Mouse (Mus musculus): ENCODE results near the gene Gng7.
A peak's percentile ranks its signal among the peaks of the same experiment; 100 is the strongest.

Gng7 gene

DNA sequence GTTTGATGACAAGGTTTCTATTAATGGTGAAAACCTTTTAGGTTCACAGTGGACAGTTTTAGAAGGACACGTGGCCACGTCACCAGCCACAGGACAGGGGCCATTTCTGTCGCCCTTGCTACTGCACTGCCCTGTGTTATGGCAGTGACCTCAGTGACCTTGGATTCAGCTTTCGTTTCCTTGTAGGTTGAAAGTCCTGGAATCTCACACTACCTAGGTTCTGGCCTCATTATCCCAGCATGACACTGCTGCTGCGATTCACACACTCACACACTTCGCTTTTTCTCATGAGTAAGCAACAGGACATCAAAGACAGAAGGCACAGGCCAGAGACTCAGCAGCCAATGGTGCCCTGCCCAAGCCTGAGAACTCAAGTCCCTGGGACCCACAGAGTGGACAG lies 57.8 kb downstream of the Gng7 start:
- no peaks in the 10 kb centered on the region for H3K36me3 ChIP-seq (ENCODE audit: control insufficient read depth, insufficient read depth, low read length, poor library complexity, severe bottlenecking)
- no peak for DNase-seq (ENCODE audit: low read depth, low spot score)
- H3K27me3 ChIP-seq (ENCODE audit: control insufficient read depth, insufficient read depth, low read length, poor library complexity, severe bottlenecking), result no peaks in the 10 kb centered on the region

DNA sequence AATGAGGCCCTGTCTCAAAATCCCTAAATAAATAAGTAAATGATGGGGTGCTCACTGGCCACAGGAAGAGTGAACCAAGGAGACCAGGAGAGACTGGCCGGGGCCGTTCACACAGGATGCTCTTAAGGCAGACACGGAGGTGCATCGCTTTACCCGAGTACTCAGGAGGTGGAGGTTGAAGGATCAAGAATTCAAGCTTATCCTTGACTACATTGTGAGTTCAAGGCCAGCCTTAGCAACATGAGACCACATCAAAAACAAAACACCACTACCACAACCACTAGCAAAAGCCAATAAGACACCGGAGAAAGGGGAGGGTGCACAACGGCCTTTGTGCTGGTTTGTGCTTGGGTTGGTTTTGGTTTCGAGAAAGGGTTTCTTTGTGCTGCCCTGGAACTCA lies 58.4 kb downstream of the Gng7 start:
- no peaks in the 10 kb centered on the region for H3K27me3 ChIP-seq (ENCODE audit: control insufficient read depth, insufficient read depth, low read length, poor library complexity, severe bottlenecking)
- no peak for DNase-seq (ENCODE audit: low read depth, low spot score)
- H3K36me3 ChIP-seq (ENCODE audit: control insufficient read depth, insufficient read depth, low read length, poor library complexity, severe bottlenecking), result no peaks in the 10 kb centered on the region

DNA sequence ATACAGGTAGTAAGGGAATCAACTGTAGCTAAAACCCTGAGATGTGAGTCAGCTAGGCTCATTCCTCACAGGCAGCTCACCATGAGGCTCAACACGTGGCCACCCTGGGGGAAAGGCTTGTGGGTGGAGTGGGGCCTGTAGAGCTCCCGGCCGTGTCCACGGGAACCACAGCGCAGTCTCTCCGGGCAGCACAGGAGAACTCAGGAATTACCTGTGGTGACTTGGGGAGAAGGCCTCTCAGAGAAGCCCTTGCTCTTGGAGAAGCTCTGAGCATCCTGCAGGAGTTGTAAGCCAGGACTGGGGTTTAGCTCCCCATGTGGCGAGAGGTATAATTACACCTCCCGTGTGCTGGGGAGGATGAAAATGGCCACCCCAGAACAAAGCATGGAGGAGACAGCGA lies 59.2 kb downstream of the Gng7 start:
- Histone ChIP-seq H3K27me3 (ENCODE audit: control insufficient read depth, insufficient read depth, low read length, poor library complexity, severe bottlenecking) (no peaks in the 10 kb centered on the region), H3K36me3 (ENCODE audit: control insufficient read depth, insufficient read depth, low read length, poor library complexity, severe bottlenecking) (no peaks in the 10 kb centered on the region)
- peak; percentile 82 for DNase-seq (ENCODE audit: low read depth, low spot score)

DNA sequence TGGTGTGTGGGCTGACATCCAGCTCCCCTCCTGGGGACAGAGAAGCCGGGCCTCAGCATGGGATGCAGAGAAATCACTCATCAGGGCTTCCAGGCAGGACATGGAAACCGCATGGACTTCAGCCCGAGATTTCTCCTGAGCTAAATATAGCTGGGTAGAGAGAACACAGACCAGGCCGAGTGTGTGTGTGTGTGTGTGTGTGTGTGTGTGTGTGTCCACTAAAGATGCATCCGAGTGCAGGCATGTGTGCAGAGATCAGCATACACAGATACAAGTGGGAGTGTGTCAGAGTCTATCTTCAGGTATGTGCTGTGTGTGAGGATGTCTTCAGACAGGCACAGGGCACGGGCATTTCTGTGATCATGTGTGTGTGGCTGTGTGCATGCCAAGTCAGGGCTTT lies 59.9 kb downstream of the Gng7 start:
- no peaks in the 10 kb centered on the region for H3K36me3 ChIP-seq (ENCODE audit: control insufficient read depth, insufficient read depth, low read length, poor library complexity, severe bottlenecking)
- no peak for DNase-seq (ENCODE audit: low read depth, low spot score)

DNA sequence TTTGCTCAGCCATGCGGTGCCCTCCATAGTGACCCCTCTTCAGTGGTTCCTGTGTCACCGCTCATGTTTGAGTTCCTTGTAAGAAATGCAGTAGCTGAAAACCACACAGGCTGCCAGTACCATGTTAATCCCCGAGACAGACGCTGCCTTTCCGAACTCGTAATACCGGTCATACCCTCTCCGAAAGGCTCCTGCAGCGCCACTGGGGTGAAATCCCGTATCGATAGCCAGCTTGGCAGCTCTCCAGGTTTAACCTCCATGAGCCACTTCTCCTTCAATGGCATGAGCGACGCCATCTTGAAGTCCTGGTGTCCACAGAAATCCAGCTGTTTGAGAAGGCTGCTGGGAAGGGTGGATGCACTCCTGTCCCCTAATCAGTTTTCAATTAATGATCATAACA lies 60.3 kb downstream of the Gng7 start:
- H3K27me3 ChIP-seq (ENCODE audit: control insufficient read depth, insufficient read depth, low read length, poor library complexity, severe bottlenecking), result no peaks in the 10 kb centered on the region
- no peak for DNase-seq (ENCODE audit: low read depth, low spot score)
- H3K36me3 ChIP-seq (ENCODE audit: control insufficient read depth, insufficient read depth, low read length, poor library complexity, severe bottlenecking), result no peaks in the 10 kb centered on the region

More for the DNA sequence above, 59.9 kb downstream of the Gng7 start:
- H3K27me3 ChIP-seq (ENCODE audit: control insufficient read depth, insufficient read depth, low read length, poor library complexity, severe bottlenecking), result no peaks in the 10 kb centered on the region

DNA sequence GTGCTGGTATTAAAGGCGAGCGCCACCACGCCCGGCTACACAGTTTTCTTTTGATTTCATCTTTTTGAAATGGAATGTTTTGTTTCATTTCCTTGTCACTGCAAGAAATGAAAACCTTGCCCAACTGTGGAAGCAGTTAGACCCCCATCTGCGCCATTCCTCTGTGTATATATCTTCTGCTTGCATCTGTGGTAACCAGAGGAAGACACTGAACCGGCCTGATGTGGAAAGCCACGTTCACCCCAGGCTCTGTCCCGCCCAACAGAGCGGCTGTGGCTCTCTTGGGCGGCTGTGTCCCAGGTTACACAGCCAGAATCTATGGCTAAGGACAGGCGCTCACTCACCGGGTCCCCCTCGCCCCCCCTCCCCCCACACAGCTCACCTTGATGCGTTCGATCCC lies 62.3 kb downstream of the Gng7 start:
- no peaks in the 10 kb centered on the region for H3K27me3 ChIP-seq (ENCODE audit: control insufficient read depth, insufficient read depth, low read length, poor library complexity, severe bottlenecking)
- DNase-seq (ENCODE audit: low read depth, low spot score), result no peak
- H3K36me3 ChIP-seq (ENCODE audit: control insufficient read depth, insufficient read depth, low read length, poor library complexity, severe bottlenecking), result no peaks in the 10 kb centered on the region

DNA sequence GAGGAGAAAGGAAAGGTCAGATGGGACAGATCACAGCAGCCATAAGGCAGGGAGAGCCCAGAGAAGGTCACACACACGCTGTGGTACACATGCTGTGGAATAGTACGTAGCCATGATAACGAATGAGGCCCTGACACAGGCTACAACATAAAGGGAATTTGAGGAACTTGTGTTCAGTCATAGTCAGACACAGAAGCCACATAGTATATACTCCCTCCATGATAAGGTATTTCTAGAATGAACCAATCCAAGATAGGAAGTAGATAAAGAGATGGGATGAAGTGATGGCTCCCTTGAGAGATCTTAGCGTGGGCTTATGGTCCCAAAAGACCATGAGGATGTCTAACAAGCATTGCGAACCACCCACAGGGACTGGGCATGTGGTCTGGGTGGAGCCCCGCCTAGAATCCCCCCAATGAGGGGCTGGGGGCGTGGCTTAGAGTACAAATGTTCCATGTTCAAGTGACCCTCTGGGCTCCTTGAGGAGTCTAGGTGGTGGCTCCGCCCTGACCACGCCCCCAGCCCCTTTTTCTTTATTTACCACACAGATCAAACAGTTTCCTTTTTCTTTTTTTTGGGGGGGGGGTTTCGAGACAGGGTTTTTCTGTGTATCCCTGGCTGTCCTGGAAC lies 62.9 kb downstream of the Gng7 start:
- H3K27me3 ChIP-seq (ENCODE audit: control insufficient read depth, insufficient read depth, low read length, poor library complexity, severe bottlenecking), result no peaks in the 10 kb centered on the region
- DNase-seq (ENCODE audit: low read depth, low spot score), result no peak
- H3K36me3 ChIP-seq (ENCODE audit: control insufficient read depth, insufficient read depth, low read length, poor library complexity, severe bottlenecking), result no peaks in the 10 kb centered on the region

DNA sequence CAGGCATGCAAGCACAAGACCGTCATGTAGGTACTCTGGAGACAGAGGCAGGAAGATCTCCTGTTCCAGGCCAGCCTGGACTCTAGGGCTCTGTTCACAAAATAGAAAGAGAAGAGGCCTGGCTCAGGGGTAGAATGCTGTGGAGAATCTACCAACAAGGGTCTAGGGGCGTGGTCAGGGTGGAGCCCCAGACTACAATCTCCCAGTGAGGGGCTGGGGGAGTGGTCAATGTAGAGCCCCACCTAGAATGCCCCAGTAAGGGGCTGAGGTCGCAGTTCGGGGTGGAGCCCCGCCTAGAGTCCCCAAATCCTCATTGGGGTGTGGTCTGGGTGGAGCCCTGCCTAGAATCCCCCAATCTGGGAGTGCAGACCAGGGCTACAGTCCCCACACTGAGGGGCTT lies 64.4 kb downstream of the Gng7 start:
- no peaks in the 10 kb centered on the region for H3K36me3 ChIP-seq (ENCODE audit: control insufficient read depth, insufficient read depth, low read length, poor library complexity, severe bottlenecking)

DNA sequence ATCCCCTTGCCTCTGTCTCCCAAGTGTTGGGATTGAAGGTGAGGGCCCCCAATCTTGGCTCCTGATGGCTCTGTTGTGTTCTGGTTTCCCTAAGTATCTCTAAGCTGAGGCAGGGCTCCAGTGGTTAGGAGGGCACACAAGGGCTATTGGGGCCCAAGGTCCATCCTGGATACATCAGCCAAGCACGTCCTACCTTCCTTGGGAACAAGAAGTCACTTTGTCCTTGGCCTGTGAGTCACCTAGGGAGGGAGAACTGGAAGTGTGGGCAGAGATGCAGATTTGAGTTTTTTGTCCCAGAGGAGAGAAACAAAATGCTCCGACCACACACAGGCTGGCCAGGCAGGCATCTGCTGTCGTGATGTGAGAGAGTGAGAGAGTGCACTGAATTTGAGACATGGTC lies 65.7 kb downstream of the Gng7 start:
- no peak for DNase-seq (ENCODE audit: low read depth, low spot score)
- H3K36me3 ChIP-seq (ENCODE audit: control insufficient read depth, insufficient read depth, low read length, poor library complexity, severe bottlenecking), result no peaks in the 10 kb centered on the region
- no peaks in the 10 kb centered on the region for H3K27me3 ChIP-seq (ENCODE audit: control insufficient read depth, insufficient read depth, low read length, poor library complexity, severe bottlenecking)

More for the DNA sequence above, 64.4 kb downstream of the Gng7 start:
- H3K27me3 ChIP-seq (ENCODE audit: control insufficient read depth, insufficient read depth, low read length, poor library complexity, severe bottlenecking), result no peaks in the 10 kb centered on the region
- no peak for DNase-seq (ENCODE audit: low read depth, low spot score)

DNA sequence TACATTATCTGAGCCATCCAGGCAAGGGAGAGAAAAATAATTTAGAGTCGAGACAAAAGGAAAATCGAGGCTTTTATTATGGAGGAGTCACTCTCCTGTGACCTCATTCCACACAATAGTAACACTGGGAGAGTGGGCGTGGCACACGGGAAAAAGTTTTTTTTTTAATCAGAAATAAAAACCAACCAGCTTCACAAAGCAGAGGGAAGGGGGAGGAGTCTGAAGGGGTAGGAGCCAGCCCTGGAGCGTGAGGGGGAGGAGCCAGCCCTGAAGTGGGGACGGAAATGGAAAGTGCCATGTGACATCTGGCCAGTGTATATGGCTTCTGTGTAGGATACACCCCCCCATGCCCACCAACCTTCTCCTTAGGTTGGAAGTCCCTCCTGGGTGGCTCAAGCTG lies 66.2 kb downstream of the Gng7 start:
- Histone ChIP-seq H3K27me3 (ENCODE audit: control insufficient read depth, insufficient read depth, low read length, poor library complexity, severe bottlenecking) (no peaks in the 10 kb centered on the region), H3K36me3 (ENCODE audit: control insufficient read depth, insufficient read depth, low read length, poor library complexity, severe bottlenecking) (no peaks in the 10 kb centered on the region)
- DNase-seq (ENCODE audit: low read depth, low spot score), result no peak

DNA sequence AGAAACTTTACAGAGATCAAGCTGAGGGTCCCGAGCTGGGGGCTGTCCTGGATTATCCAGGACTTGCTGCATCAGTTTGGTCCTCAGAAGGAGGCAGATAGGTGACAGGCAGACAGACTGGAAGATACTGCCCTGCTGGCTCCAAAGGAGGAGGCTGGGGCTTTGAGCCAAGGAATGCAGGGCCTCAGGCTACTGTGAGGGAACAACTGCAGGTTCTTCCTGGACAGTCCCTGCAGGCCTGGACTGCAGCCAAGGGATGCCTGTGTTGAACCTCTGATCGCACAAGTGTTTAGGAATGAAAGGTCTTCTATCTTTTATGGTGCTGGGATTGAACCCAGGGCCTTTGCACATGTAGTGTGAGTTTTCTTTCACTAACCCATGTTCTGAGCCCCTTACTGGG lies 66.9 kb downstream of the Gng7 start:
- DNase-seq (ENCODE audit: low read depth, low spot score), result no peak
- no peaks in the 10 kb centered on the region for H3K27me3 ChIP-seq (ENCODE audit: control insufficient read depth, insufficient read depth, low read length, poor library complexity, severe bottlenecking)
- H3K36me3 ChIP-seq (ENCODE audit: control insufficient read depth, insufficient read depth, low read length, poor library complexity, severe bottlenecking), result no peaks in the 10 kb centered on the region

DNA sequence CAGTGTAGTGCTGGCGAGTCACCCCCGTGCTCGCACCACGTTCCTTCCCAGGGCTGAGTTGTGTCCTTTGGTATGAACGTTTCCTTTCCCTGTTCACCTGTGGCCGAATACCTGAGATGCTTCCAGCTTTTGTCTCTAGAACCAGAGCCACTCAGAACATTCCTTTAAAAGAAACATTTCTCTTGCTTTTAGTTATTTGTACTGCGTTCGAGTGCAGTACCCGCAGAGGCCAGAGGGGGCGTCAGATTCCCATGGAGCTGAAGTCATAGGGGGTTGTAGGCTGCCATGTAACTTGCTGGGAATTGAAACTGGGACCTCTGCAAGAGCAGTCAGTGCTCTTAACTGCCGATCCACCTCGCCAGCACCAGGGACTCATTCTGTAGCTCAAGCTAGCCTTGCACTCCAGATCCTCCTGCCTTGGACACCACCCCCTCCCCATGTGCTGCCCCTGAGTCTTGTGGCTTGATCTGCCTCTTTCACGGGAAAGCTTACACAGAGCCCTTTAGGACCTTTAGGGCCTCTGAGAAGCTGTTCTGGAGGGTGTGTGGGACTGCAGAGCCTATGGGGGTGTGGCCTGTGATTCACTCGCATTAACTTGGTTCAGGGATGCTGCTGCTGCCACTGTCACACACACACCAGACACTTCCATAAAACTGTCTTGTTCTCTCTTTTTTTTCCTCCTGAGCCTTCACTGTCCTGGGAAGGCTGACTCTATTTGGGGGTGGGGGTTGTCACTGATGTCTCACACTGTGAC lies 67.9 kb downstream of the Gng7 start:
- Histone ChIP-seq H3K27me3 (ENCODE audit: control insufficient read depth, insufficient read depth, low read length, poor library complexity, severe bottlenecking) (no peaks in the 10 kb centered on the region), H3K36me3 (ENCODE audit: control insufficient read depth, insufficient read depth, low read length, poor library complexity, severe bottlenecking) (no peaks in the 10 kb centered on the region)
- no peak for DNase-seq (ENCODE audit: low read depth, low spot score)

DNA sequence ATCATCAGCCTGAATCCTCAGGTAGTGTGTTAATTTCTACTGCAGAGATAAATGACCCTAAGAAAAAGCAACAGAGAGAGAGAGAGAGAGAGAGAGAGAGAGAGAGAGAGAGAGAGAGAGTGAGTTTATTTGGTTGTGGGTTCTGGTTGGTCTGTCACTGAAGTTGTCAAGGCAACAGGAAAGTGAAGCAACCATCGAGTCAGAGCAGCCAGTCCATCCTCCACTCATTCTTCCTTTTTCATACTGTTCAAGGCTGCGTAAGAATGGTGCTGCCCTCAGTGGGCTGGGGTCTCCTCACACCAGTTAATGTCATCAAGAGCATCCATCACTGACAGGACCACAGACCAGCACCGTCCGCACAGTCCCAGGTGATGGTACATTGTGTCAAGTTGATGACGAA lies 70.5 kb downstream of the Gng7 start:
- DNase-seq (ENCODE audit: low read depth, low spot score), result peak; percentile 52
- Histone ChIP-seq H3K36me3 (ENCODE audit: control insufficient read depth, insufficient read depth, low read length, poor library complexity, severe bottlenecking) (no peaks in the 10 kb centered on the region), H3K27me3 (ENCODE audit: control insufficient read depth, insufficient read depth, low read length, poor library complexity, severe bottlenecking) (no peaks in the 10 kb centered on the region)

DNA sequence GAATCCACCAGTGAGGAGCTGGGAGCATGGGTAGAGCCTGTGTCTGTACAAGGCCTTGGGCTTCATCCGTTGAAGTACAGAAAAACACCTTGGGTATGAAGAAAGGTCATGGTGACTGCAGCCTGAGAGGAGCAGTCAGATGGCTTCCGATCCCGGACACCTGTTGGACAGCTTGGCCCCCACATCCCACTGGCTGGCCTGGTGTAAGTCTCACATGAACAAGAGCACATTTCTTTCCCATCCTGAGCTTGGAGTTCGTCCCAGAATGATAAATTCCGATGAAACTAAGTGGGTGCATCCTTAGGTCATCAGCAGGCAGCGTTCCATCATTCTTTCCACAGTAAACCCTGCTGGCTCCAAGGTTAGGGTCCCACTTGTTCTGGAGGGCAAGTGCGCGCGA lies 71.0 kb downstream of the Gng7 start:
- Histone ChIP-seq H3K27me3 (ENCODE audit: control insufficient read depth, insufficient read depth, low read length, poor library complexity, severe bottlenecking) (no peaks in the 10 kb centered on the region), H3K36me3 (ENCODE audit: control insufficient read depth, insufficient read depth, low read length, poor library complexity, severe bottlenecking) (no peaks in the 10 kb centered on the region)
- no peak for DNase-seq (ENCODE audit: low read depth, low spot score)

DNA sequence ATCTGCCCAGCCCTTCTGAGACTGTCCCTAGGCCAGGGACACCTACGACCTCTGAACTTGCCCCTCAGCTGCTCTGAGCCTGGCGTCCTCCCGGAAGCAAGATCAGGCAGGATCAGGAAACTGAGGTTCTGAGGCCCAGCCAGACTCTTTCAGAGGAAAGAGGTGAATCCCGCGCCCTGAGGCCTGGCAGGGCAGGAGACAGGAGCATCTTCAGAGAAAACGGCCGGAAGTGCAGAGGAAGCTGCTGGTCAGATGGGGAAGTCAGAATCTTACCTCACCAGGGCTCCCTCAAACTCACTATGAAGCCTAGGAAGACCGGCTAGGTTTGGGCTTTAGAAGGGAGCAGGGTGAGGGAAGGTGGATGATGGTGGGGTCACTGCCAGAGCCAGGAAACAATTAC lies 71.8 kb downstream of the Gng7 start:
- Histone ChIP-seq H3K36me3 (ENCODE audit: control insufficient read depth, insufficient read depth, low read length, poor library complexity, severe bottlenecking) (no peaks in the 10 kb centered on the region), H3K27me3 (ENCODE audit: control insufficient read depth, insufficient read depth, low read length, poor library complexity, severe bottlenecking) (no peaks in the 10 kb centered on the region)
- DNase-seq (ENCODE audit: low read depth, low spot score), result peak; percentile 25

DNA sequence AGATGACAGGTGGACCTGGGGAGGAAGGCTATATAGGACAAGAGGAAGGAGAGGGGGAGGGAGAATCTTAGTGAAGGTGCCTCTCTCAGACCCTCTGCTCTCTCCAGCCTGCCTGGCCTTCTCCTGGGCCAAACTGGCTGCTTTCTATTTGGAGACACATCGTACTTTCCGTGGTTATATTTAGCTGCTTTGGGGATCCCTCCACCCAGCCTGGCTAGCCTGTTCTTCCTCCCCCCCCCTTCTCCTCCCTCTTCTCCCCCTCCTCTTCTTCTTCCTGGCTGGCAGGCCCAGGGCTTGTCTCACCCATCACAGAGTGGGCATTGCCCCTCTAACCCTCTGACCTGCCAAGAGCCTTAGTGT lies 73.8 kb downstream of the Gng7 start:
- no peak for DNase-seq (ENCODE audit: low read depth, low spot score)
- H3K27me3 ChIP-seq (ENCODE audit: control insufficient read depth, insufficient read depth, low read length, poor library complexity, severe bottlenecking), result no peaks in the 10 kb centered on the region
- no peaks in the 10 kb centered on the region for H3K36me3 ChIP-seq (ENCODE audit: control insufficient read depth, insufficient read depth, low read length, poor library complexity, severe bottlenecking)
